Mouse (Mus musculus) WW6 (cell line): ENCODE measurements around the gene 5330417H12Rik.
A peak's percentile ranks its signal among the peaks of the same experiment; 100 is the strongest.

Experiments
- DNase-seq: peaks from one replicate; pipeline ENCODE4 v3.0.0-alpha.2; 2013; ENCODE audit warnings: low read depth, low spot score

The 5330417H12Rik gene

DNA sequence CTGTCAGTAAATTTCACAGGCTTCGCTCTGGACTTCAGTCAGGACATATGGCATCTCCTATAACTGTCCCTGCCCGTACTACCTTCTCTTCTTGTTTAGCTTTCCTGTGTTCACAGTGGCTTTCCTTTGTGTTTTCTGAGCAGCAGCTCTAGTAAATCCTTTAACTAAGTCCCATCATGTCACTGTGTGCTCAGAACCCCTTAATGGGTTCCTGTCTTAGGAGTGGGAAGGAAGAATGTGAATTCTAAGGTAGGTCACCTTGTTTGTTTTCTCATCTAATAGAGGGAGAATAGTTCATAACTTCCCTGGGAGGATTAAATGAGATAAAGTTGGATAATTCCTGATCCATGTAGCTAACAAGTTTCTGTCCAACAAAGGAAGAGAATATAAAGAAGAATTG is at the start of gene 5330417H12Rik:
5330417H12Rik (minus strand) TSS at position 101 of the 400 bp plus-strand sequence.
- no peak for DNase-seq

DNA sequence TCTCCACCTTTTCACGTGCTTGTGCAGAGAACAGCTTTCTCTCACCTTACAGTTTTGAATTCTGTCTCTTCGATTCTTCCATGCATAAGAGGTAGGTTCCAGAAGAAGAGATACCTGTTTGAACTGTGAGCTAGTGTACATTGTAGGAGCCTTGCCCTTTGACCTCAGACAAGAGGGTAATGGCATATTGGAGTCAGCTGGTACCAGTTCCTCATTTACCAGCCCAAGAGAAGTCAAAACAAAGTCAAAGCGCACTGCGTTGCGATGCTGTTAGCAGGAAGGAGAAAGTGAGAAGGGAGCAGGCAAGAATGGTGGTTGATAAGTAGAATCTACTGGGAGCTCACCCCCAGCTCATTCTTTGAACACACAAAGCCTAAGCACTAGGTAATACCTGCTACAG is 43.6 kb upstream of the 5330417H12Rik start:
- DNase-seq: no peak

DNA sequence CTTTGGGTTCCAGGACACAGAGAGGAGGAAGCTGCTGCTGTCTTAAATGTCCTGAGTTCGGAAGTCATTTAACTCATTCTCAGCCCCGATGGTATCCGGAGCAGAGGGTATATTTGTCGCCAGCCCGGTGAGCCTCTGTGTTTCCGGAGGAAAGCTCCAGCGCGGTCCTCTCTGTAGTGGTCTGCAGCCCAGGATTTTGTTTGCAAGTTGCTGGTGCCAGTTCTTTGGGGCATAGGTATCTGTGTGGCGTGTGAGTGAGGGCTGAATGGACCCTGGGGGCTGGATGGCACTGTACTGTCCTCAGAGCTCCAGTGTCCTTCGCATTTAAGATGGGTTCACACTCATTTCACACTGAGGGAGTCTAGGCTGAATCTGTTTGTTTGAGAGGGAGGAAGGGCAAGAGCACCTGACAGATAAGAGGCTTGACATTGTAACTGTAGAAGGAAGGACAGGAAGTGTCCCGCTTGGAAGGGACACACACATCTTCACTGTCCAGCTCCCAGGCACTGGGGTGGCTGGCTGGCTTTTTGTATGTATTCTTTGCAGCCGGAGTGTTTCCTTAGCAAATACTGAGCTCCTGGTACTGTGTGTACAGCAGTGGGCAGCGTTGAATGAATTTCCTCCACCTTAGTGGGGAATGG is 41.4 kb upstream of the 5330417H12Rik start:
- no peak for DNase-seq

DNA sequence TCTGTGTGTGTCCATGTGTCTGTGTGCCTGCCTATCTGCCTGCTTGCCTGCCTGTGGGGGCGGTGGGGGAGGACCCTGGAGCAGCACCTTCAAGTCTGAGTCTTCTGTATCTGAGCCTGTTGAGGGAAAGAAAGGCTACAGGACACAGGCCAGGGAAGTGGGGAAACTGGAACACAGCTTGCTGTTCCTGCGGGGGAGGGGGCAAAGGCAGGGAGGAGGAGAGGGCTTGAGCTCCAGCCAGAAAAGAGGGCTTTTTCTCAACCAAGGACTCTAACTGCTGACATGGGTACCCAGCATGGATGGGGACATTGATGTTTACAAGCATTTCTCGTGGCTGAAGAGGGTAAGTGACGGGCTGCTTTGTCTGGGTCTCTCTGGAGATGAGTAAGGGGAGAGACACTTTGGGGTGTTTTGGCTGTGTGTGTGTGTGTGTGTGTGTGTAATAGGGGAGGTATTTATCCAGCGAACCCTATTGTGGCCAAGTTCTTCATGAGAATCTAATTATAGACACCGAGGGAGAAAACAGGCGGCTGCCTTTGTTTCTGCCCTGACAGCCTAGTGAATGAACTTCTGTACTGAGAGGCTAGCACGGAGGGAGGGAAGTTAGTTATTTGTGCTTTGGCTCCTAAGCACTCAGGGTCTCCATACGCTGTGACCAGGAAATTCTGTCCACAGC is 40.8 kb upstream of the 5330417H12Rik start:
- DNase-seq: no peak

DNA sequence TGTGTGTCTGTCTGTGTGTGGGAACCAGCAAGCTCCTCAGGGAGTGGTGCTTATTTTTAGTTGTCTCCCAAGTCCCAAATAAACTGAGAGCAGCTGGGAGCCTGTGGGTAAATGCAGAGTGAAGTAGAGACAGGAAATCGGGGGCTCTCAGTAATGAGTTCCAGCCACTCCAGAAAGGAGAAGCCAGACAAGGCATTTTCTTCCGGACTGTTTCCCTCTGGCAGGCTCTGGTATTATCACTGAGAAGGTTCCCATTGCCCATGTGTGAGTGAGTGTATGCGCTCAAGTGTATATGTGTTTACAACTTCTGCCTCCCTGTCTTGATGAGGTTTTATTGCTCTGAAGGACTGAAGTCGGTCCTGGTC is 40.2 kb upstream of the 5330417H12Rik start:
- no peak for DNase-seq

DNA sequence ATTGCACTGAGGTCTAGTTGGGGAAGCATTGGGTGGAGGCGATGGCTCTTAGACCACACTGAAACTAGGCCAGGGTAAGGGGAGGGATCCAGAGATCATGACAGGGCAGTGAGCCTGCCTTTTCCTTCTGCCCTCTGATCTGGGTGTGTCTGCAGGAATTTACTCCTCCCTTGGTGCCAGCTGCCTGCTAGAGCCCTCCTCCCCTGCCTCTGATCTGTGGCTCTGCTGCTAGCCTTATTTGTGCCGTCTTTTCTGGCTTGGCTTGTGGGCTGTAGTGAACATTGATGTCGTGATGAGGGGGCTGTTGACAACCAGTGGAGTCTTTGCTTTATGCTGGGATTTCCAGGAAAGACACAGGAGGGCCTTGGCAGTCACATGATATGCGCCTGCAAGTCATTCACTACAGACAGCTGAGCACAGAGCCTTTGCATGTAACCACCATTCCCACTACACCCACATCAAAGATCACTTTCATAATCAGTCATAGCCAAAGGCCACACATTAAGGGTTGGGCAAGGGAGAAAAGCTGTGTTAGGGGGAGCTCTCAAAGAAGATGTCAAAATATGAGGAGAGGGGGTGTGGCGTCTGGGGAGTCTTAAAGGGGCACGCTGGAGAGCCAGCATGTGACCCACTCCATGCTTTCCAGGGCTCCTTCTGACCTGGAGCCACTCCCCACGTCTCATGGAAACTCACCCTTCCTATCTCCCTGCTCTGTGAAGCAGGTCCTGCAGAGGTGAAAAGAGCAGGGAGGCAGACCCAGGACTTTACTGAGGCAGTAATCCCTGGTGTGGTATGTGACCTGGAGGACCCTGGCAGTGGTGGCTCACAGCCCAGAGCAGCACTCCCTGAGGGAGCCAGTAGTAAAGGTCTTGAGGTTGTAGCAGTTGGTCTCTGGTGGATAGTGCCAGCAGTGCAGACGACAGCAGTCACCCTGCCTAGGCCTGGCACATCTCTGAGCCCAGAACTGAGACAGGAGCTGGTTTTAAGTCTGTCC is 39.4 kb upstream of the 5330417H12Rik start:
- no peak for DNase-seq

DNA sequence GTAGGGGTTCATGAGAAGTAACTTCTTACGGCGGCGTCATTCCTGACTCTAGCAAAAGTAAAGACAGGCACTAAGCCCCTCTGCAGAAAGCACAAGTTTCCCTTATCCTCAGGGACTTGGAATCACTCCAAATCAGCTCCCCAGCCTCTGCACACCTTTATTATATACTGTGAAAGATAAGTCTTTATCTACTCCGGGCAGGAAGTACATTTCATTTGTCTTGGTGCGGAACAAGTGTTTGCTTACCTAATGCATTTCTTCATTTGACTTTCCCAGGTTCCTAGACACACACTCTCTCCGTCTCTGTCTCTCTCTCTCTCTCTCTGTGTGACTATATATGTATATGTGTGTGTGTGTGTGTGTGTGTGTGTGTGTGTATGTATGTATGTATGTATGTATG is 38.7 kb upstream of the 5330417H12Rik start:
- no peak for DNase-seq

DNA sequence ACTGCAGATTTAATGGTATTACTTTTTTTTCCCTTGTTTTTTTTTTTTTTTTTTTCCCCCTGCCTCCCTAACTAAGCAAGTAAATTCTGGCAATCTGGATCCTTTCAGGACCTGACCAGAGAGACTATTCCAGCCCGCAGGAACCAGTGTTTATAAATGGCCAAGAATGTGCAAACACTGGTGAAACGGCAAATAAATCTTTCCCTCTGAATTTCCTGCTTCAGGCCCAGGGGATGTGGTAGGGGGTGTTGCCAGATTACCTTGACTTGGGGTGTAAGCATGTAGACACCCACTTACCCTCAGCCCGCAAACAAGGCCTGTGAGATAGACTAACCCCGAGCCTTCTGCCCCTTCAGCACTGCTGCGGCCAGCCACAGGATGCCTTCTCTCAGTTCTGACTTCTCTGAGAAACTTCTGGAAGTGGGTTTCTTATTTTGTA is 36.9 kb upstream of the 5330417H12Rik start:
- no peak for DNase-seq

DNA sequence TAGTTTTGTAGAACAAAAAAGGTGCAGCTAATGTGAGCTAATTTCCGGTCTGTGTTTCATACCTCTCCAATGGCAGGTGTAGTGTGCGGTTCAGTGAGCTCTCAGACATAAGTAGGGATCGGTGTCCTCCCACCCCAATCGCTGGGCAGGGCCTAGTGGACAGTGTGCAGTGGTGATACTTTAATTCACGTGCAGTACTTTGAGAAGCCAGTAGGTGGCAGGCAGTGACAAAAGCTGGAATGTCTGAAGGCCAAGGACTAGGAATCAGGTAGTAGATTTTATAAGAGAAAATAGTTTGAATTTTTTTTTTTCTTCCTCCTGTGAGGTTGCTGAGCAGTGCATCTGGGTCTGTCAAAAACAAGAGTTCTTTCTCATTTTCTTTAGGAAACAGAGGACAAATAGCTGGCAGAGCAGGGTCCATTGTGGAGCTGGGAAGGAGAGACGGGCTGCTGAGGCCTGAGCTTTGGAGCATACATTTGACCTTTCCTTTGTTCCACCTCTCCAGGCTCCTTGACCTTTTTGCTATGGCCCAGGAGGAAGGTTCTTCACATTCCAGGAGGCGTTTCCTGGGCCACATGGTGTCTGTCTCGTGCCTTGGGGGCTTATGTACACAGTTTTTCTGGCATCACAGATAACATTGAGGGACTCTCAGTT is 36.4 kb upstream of the 5330417H12Rik start:
- DNase-seq: peak; percentile 16

DNA sequence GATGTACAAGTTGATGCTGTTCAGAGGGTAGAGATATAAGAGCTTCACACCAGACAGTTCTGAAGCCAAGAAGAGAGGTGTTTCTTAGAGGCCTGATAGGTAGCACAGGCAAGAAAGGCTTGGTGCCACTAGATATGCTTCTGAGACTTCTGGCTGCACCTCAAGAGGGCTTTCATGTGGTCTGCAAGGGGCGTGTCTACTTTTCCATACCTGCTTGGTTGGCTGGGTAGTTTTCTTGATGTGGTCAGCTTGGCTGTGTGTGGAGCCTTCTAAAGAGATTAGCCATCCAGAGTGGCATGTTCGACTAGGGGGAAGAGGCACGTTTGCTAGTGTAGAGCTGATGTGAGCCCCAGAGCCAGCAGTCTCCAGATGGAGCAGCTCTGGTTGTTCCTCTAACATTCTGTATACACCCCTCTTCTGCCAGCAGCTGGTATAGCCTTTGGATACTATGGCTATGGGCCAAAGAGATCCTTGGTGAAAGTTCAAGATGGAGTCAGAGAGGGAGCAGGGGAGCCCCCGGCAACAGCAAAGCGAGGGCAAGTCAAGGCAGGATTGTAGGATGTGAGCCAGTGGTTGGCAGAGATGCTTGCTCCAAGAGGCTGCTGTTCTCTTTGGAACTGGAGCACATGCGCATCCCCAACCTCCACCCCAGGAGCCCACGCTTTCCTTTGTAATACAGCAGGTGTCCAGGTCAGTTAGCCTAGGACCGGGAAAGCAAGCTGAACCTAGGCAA is 34.4 kb upstream of the 5330417H12Rik start:
- no peak for DNase-seq

DNA sequence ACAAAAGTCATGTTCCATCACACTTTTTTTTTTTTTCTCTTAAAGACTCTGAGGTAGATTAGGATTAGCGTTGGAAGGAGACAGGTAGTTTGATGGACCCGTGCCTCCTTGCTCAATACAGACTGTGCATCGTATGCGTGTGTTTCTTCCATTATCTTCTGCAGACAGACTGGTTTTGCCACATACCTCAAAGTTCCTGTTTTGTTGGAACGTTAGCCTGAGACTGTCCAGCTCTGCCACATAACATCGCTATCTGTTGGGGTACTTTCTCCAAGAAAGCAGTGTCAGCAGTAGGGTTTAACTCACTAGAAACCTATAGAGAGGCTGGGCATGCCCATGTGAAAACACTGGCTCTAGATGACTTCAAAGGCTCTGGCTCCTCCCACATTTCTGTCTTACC is 31.5 kb upstream of the 5330417H12Rik start:
- no peak for DNase-seq

DNA sequence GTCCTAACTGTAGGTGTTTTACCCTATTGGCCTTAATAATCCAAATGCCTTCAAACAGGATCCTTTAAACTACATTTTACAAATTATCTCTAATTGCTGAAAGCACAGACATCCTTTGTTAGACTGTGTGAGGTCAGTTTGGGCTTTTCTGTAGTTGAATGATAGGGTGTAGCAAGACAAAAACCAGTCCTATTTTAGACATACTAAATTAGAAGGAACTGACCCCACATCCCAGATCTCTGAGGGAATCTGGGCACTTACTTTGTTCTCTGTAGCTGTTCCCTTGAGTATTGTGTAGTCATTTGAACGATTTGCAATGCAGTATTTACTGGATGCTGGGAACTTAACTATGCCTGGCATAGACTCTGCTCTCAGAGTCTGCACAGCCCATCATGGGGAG is 26.9 kb upstream of the 5330417H12Rik start:
- no peak for DNase-seq

DNA sequence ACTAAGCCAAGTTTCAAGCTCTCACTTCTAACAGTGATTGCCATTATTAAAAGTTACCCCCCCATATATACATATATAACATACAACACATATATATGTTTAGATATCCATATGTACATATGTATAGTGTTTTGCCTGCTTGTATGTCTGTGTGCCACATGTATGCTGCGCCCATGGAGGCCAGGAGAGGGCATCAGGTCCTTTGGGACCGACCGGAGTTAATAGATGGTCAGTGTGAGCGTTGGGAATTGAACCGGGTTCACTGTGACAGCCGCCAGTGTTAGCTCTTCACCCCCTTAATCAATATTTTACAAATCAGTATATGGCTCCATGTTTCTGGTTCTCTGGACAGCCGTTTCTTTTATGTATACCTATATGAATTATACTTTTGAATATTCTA is 25.0 kb upstream of the 5330417H12Rik start:
- DNase-seq: no peak

DNA sequence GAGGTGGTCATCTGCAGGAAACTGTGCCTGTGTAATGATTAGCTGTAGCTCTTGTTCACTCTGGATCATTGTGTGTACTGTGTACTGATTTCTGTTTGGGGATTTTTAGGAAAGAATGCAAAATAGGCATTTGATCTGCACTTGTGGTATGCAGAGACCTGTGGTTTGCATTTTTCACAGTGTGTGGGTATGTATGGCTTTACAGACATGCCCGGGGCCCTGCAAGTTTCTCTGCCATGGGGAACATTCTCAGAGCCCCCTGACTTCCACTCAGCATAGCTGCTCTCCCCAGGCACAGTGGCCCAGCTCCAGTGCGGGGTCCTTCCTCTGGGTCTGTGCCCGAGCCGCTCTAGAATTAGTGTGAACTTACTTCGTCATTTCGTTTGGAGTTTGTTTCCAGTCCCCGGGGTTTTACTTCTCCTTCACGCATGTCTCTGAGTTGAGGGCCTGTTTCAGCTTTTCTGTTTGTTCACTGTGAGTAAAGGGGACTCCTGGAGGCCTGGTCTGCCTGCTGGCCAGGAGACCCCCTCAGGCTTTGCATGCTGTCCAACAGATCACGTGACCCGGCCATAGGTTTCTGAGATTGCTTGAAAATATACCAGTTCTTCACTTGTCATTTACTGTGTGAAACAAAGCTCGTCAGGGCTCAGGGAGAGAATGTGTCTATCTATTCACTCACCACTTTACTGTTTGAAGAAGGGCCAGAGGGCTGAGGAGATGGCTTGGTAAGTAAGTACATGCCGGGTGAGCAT is 24.2 kb upstream of the 5330417H12Rik start:
- DNase-seq: no peak

DNA sequence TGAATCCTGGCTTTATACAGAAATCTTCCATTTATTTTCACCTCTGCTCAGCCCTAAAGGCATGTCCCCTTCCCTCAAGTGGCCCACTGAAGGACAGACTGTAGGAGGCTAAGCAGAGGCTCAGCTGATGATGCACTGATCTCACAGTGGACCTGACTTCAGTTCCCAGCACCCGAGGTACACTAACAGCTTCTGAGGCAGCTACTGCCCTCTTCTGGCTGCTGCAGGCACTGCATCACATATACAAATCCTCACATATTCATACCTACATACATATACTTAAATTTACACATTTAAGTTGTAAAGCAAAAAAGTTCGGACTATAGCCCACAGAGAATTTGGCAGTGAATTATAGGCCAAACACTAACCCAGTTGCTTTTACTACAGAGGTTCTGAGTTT is 20.0 kb upstream of the 5330417H12Rik start:
- DNase-seq: no peak

DNA sequence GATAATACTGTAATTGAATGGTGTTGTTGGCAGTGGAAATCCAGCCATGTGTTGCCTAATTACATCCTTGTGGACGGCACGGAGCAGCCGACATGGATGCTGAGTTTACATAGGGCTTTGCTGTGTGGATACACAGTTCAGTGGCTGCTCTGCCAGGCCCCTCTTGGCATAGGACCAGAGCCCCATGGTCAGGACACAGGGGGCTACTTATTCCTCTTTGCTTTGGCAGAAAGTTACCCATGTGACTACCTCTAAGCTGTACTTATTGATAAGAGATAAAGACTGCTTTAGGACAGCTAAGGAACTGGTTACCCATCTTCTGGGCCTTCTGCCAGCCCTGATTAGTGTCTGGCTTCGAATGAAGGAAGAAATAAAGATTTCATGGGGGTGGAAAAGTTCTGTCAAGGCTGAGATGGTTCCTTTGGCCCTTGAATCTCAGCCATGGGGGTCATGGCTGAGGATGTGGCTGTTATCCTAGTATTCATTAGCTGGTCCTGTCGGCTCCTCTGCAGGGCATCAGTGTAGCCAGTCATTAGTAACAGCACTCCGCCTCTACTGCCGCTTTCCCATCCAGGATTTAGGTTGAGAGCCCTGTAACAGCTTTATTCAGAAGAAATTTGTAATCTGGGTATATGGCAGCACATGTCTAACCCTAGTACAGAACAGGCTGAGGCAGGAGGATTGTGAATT is 17.8 kb upstream of the 5330417H12Rik start:
- DNase-seq: no peak

DNA sequence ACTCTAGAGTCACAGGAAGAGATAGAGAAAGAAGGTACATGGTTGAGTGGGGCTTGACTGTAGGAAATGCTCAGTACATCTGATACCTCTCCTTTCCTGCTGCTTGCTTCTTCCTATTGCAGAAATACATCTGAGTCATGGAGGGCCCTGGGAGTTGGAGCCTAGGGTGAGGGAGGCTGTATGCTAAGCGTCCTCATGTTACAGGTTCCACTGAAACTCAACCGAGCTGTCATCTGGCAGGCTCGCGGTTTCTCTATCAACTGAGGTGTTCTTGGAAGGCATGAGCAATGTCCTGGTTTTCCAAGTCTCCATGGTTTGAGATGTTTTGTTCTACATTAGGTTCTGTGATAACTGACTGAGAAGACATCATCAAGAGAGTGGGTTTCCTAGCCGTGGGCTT is 13.1 kb upstream of the 5330417H12Rik start:
- no peak for DNase-seq

DNA sequence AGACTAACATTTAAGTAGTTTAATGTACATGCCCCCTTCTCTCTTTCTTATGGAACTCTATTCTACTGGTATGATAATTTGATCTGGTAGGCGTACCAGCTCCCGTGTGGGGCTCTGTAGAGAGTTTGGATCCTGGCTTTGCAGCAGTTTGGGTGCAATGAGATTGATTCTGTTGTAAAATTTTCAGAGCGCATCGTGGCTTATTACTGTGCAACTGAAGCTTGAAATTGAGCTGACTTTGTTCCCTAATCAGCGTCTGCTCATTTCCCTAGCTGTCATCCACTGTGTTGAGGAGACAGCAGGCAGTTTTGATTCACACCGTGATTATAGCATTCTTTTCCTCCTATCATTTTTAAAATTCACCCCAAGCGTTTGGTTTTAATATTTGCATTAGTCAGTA is 12.4 kb upstream of the 5330417H12Rik start:
- DNase-seq: no peak

DNA sequence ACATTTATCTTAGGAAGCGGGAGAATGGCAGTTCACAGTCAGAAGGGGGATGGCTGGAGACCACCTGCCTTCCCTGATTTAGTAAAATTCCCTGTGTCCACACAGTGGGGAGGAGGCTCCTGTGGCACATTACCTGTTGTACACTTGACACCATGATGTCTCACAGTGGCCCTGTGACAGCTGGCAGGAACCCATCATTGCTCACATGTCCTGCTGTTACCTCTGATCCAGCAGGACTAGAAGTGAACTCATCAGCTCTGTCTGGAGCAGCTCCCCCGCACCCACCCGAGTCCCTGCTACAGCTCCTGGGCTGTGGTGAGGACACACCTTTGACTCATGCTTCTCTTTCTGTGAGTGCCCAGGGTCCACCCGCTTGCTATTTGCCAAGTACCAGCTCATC is 8.2 kb upstream of the 5330417H12Rik start:
- no peak for DNase-seq

DNA sequence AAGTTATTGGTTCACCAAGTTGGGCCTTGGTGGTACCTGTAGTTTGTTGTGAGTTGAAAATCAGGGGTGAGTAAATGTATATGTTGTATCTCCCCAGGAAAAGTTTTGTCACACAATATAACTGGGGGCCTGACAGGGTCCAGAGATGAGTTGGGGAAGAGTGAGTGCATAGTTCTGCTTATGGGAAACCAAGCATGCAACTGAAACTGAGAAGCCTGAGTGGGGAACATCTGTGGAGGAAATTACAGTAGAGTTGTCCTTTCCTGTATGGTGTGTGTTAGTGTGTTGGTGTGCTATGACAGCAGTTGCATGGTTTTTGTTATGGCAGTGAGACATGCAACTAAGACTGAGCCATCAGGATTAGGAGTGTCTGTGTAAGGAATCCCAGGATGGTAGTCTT is 3.4 kb upstream of the 5330417H12Rik start:
- DNase-seq: no peak
